Mouse (Mus musculus): ENCODE results near the gene Fbxw4. TPM values are rescaled to one million over a fixed set of nuclear protein-coding genes. Genes with fewer than 3 reads are reported as not detected.

Fbxw4 gene
- polyA plus RNA-seq, 1 experiment from 2014 or later: 5.9 TPM

DNA sequence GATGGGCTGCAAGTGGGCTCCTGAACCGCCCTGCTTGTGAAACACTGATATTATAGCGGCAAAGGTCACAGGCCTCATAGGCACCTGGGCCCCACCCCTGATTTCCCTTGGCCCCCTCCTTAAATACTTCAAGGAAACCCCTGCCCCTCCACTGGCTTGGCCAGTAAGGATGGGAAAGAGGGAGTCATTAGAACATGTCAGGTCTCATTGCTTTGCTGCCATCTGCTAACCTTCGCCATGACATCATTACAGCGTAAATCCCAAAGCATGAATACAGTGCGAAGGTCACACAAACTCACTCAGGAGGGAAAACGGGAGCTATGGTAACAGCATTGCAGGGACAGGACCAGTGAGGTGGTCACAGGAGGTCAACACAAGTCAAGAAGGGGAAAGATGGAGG, 63.7 kb downstream of the Fbxw4 start:
- H3K9me3 ChIP-seq (replicated peaks; ENCODE audit: low read length): no peaks in the 10 kb centered on the region
- no peak overlapping the region for H3K27ac ChIP-seq
- no peaks in the 10 kb centered on the region; the same call in 1 of the 2 replicates for H3K4me1 ChIP-seq (replicated peaks; ENCODE audit: insufficient read depth, low read length)
- 76% methylated on average over 6 of the region's 6 CpGs for WGBS
- H3K36me3 ChIP-seq (ENCODE audit: insufficient read depth, low read length): peaks cover 6% of the 10 kb centered on the region; the same call in 1 of the 2 replicates
- ATAC-seq (replicated peaks; ENCODE audit: low FRiP score, low read depth): no peak
- H3K27me3 ChIP-seq (ENCODE audit: insufficient read depth, low read length): no peaks in the 10 kb centered on the region
- TF ChIP-seq CTCF (IDR thresholded peaks at IDR 0.05; ENCODE audit: low read depth): no peak
- no peak for DNase-seq (ENCODE audit: low spot score)
- H3K9ac ChIP-seq (ENCODE audit: low read depth, low read length): no peak overlapping the region
- no peak overlapping the region for H3K4me3 ChIP-seq (replicated peaks; ENCODE audit: low read depth, low read length)
- no peak overlapping the region for H3K4me2 ChIP-seq (ENCODE audit: low read length)

DNA sequence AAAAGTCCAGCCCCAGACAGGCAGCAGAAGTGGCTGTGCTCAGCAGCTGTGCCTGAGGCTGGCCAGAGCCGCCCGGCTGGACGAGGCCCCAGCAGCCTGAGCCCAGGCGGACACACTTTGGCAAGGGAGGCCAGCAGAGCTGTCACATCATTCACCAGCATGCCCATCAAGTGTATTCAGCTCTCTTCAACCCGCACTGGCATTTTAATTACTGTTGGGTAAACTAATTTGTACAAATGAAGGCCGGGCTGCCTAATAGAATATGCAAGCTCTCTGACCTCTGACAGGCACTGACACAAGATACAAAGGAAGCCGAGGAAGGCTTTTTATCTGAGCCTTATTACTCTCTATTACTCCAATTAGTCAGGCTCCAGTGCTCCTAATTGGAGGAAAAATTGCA, 64.1 kb downstream of the Fbxw4 start:
- DNase-seq (ENCODE audit: low spot score): no peak
- ATAC-seq (replicated peaks; ENCODE audit: low FRiP score, low read depth): no peak
- WGBS: 42% methylated on average over 7 of the region's 7 CpGs
- H3K4me2 ChIP-seq (ENCODE audit: low read length): no peak overlapping the region
- 0 out of 2 replicates have a peak, but pooled peaks cover 6% of the 10 kb centered on the region for H3K36me3 ChIP-seq (ENCODE audit: insufficient read depth, low read length)
- H3K9me3 ChIP-seq (replicated peaks; ENCODE audit: low read length): no peaks in the 10 kb centered on the region
- H3K9ac ChIP-seq (ENCODE audit: low read depth, low read length): no peak overlapping the region
- H3K27ac ChIP-seq: no peak overlapping the region
- no peak overlapping the region for H3K4me3 ChIP-seq (replicated peaks; ENCODE audit: low read depth, low read length)
- no peaks in the 10 kb centered on the region for H3K27me3 ChIP-seq (ENCODE audit: insufficient read depth, low read length)
- H3K4me1 ChIP-seq (replicated peaks; ENCODE audit: insufficient read depth, low read length): no peaks in the 10 kb centered on the region; the same call in 1 of the 2 replicates
- TF ChIP-seq CTCF (IDR thresholded peaks at IDR 0.05; ENCODE audit: low read depth): no peak

DNA sequence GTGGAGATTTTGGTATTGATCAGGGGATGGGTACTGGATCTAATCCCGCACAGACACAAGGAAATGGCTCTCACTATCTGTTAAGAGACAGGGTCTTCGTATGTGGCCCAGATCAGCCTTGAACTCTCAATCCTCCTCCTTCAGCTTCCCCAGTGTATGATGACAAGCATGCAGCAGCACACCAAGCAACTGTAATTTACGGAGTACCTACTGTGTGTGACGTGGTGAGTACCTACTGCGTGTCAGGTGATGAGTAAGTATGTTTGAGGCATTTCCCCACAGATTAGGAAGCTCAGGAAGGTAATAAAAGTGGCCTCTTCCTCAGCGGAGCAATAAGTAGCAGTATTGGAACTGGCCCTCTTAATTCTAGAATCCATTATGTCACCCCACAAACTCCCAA, 64.6 kb downstream of the Fbxw4 start:
- no peak overlapping the region for H3K4me3 ChIP-seq (replicated peaks; ENCODE audit: low read depth, low read length)
- H3K27me3 ChIP-seq (ENCODE audit: insufficient read depth, low read length): no peaks in the 10 kb centered on the region
- no peaks in the 10 kb centered on the region; the same call in 1 of the 2 replicates for H3K4me1 ChIP-seq (replicated peaks; ENCODE audit: insufficient read depth, low read length)
- 0 out of 2 replicates have a peak, but pooled peaks cover 6% of the 10 kb centered on the region for H3K36me3 ChIP-seq (ENCODE audit: insufficient read depth, low read length)
- no peaks in the 10 kb centered on the region for H3K9me3 ChIP-seq (replicated peaks; ENCODE audit: low read length)
- TF ChIP-seq CTCF (IDR thresholded peaks at IDR 0.05; ENCODE audit: low read depth): no peak
- WGBS: 89% methylated on average over 6 of the region's 6 CpGs
- ATAC-seq (replicated peaks; ENCODE audit: low FRiP score, low read depth) (no peak), DNase-seq (ENCODE audit: low spot score) (no peak)
- H3K27ac ChIP-seq: no peak overlapping the region
- no peak overlapping the region for H3K9ac ChIP-seq (ENCODE audit: low read depth, low read length)
- no peak overlapping the region for H3K4me2 ChIP-seq (ENCODE audit: low read length)

DNA sequence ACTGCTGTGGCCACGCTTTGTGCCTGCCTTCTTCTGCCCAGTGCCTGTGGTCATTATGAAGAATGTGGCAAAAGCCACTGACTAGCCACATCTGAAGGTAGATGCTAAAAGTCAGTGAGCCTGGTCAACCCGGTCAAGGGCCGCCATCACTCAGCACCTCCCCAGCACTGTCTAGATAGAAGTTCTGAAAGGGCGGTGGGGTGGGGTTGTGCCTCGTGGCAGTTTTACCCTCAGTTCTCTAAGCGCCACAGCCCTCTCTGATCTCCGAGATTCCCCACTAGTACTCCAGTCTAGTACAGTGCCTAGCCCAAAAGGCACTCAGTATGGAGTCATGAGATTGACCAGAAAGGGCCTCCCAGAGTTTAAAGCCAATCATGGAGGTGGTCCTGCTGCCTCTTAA, 66.0 kb downstream of the Fbxw4 start:
- TF ChIP-seq CTCF (IDR thresholded peaks at IDR 0.05; ENCODE audit: low read depth): no peak
- Histone ChIP-seq H3K9ac (ENCODE audit: low read depth, low read length) (no peak overlapping the region), H3K27me3 (ENCODE audit: insufficient read depth, low read length) (no peaks in the 10 kb centered on the region), H3K4me1 (replicated peaks; ENCODE audit: insufficient read depth, low read length) (no peaks in the 10 kb centered on the region; the same call in 1 of the 2 replicates), H3K36me3 (ENCODE audit: insufficient read depth, low read length) (0 out of 2 replicates have a peak, but pooled peaks cover 6% of the 10 kb centered on the region), H3K4me3 (replicated peaks; ENCODE audit: low read depth, low read length) (no peak overlapping the region), H3K9me3 (replicated peaks; ENCODE audit: low read length) (no peaks in the 10 kb centered on the region), H3K4me2 (ENCODE audit: low read length) (no peak overlapping the region), H3K27ac (no peak overlapping the region)
- 84% methylated on average over 7 of the region's 7 CpGs for WGBS
- no peak for ATAC-seq (replicated peaks; ENCODE audit: low FRiP score, low read depth)
- no peak for DNase-seq (ENCODE audit: low spot score)

DNA sequence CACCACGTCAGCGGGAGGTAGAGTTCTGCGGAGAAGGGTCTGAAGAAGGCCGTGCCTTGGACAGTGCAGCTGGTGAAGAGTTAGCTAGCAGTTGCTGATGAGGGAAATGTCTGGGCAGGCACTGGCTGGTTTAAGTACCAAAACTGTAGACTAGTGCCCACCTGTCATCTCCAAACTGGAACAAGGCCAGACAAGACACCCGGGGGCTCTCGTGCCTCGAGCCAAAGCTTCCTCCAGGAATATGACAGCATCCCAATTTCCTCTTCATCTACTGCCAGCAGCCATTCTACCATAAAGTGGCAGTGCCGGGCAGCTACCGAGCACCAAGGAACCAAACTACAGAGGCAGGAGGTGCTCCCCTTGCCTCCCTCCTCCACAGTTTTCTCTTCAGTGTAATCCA, 67.2 kb downstream of the Fbxw4 start:
- no peak overlapping the region for H3K9ac ChIP-seq (ENCODE audit: low read depth, low read length)
- 82% methylated on average over 9 of the region's 9 CpGs for WGBS
- DNase-seq (ENCODE audit: low spot score) (no peak), ATAC-seq (replicated peaks; ENCODE audit: low FRiP score, low read depth) (no peak)
- no peaks in the 10 kb centered on the region for H3K27me3 ChIP-seq (ENCODE audit: insufficient read depth, low read length)
- H3K4me1 ChIP-seq (replicated peaks; ENCODE audit: insufficient read depth, low read length): no peaks in the 10 kb centered on the region; the same call in 1 of the 2 replicates
- no peaks in the 10 kb centered on the region for H3K9me3 ChIP-seq (replicated peaks; ENCODE audit: low read length)
- TF ChIP-seq CTCF (IDR thresholded peaks at IDR 0.05; ENCODE audit: low read depth): no peak
- no peak overlapping the region for H3K27ac ChIP-seq
- H3K4me3 ChIP-seq (replicated peaks; ENCODE audit: low read depth, low read length): no peak overlapping the region
- H3K36me3 ChIP-seq (ENCODE audit: insufficient read depth, low read length): no peaks in the 10 kb centered on the region
- H3K4me2 ChIP-seq (ENCODE audit: low read length): no peak overlapping the region

DNA sequence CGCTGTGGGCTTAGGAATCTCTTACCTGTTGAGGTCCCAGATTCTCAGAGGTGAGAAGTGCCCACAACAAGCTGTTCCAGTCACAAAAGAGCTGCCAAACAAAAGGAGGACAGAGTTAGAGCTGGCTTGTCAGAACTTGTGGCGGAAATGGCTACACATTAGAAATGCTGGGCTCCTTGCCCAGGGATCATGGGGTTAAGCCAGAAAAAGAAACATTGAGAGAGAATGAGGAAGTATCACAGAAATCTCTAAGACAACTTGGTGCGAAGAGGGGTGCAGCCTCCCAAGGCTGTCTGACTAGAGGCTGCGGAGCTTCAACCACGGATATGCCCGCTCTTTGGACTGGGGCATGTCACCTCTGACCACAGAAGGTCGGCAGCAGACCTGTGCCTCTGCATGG, 68.4 kb downstream of the Fbxw4 start:
- H3K27me3 ChIP-seq (ENCODE audit: insufficient read depth, low read length): no peaks in the 10 kb centered on the region
- no peak; the same call in 1 of the 2 replicates for ATAC-seq (replicated peaks; ENCODE audit: low FRiP score, low read depth)
- H3K9me3 ChIP-seq (replicated peaks; ENCODE audit: low read length): no peaks in the 10 kb centered on the region
- WGBS: 51% methylated on average over 7 of the region's 7 CpGs
- DNase-seq (ENCODE audit: low spot score): peak; percentile 74
- no peak overlapping the region for H3K9ac ChIP-seq (ENCODE audit: low read depth, low read length)
- H3K36me3 ChIP-seq (ENCODE audit: insufficient read depth, low read length): no peaks in the 10 kb centered on the region
- H3K4me1 ChIP-seq (replicated peaks; ENCODE audit: insufficient read depth, low read length): no peaks in the 10 kb centered on the region; the same call in 1 of the 2 replicates
- H3K4me3 ChIP-seq (replicated peaks; ENCODE audit: low read depth, low read length): no peak overlapping the region
- no peak overlapping the region for H3K27ac ChIP-seq
- no peak for TF ChIP-seq CTCF (IDR thresholded peaks at IDR 0.05; ENCODE audit: low read depth)
- H3K4me2 ChIP-seq (ENCODE audit: low read length): no peak overlapping the region

DNA sequence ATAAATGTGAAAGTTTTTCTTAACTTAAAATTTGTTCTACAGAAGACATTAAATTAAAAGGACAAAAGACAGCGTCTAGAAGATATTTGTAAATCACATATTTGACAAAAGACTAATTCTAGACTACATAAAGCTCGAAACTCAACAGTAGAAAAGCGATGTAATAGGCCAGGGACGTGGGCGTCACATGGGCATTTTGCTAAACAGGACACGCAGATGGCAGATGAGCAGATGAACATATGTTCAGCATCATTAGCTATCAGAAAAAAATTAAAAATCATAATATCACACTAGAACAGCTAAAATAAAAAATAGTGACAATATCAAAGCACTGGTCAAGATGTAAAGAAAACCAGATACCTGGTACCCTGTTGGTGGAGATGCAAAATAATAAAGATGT, 70.4 kb downstream of the Fbxw4 start:
- H3K4me3 ChIP-seq (replicated peaks; ENCODE audit: low read depth, low read length): no peak overlapping the region
- no peaks in the 10 kb centered on the region for H3K27me3 ChIP-seq (ENCODE audit: insufficient read depth, low read length)
- no peak for ATAC-seq (replicated peaks; ENCODE audit: low FRiP score, low read depth)
- TF ChIP-seq CTCF (IDR thresholded peaks at IDR 0.05; ENCODE audit: low read depth): no peak
- H3K27ac ChIP-seq: no peak overlapping the region
- no peak overlapping the region for H3K9ac ChIP-seq (ENCODE audit: low read depth, low read length)
- DNase-seq (ENCODE audit: low spot score): no peak
- H3K9me3 ChIP-seq (replicated peaks; ENCODE audit: low read length): no peaks in the 10 kb centered on the region
- no peaks in the 10 kb centered on the region; the same call in 1 of the 2 replicates for H3K4me1 ChIP-seq (replicated peaks; ENCODE audit: insufficient read depth, low read length)
- H3K36me3 ChIP-seq (ENCODE audit: insufficient read depth, low read length): no peaks in the 10 kb centered on the region
- H3K4me2 ChIP-seq (ENCODE audit: low read length): no peak overlapping the region
- 93% methylated on average over 6 of the region's 6 CpGs for WGBS
